Mouse (Mus musculus) lung, adult 2 months (tissue): ENCODE data around the gene Psen2.

ENCODE experiments used
- CTCF ChIP-seq: fragments of 200-500 bp; IDR thresholded peaks from 2 replicates; pipeline ENCODE4 v1.5.1; 2011; ENCODE audit warnings: mild to moderate bottlenecking, low read length, control low read depth; ENCODE audit not compliant: insufficient read depth
- POLR2A ChIP-seq: fragments of 200-500 bp; IDR thresholded peaks from 2 replicates; pipeline ENCODE4 v1.6.1; 2011; ENCODE audit warnings: low read depth, mild to moderate bottlenecking, control low read depth, low read length, borderline replicate concordance; ENCODE audit errors: extremely low read depth

GRCm38 (mm10) chr1:180228854-180229253 lies 34.4 kb downstream of the Psen2 start:
- TF ChIP-seq POLR2A = no peak
- TF ChIP-seq CTCF = no peak
